Mouse (Mus musculus) small intestine, adult 2 months (tissue): ENCODE results near the gene Hoxa1. TPM values are rescaled to one million over a fixed set of nuclear protein-coding genes. Genes with fewer than 3 reads are reported as not detected.

Experiments
- H3K27ac ChIP-seq: fragments of 200-500 bp; 2 replicates; pipeline ENCODE4 v1.5.1; 2012; ENCODE audit warnings: low read depth, low read length, control low read depth, inconsistent platforms; ENCODE audit not compliant: insufficient read depth
- H3K27me3 ChIP-seq: fragments of 200-500 bp; 2 replicates; pipeline ENCODE4 v1.6.1; 2012; ENCODE audit warnings: mild to moderate bottlenecking, moderate library complexity, low read length, inconsistent platforms; ENCODE audit not compliant: control insufficient read depth, insufficient read depth
- H3K36me3 ChIP-seq: fragments of 200-500 bp; 2 replicates; pipeline ENCODE4 v1.6.1; 2012; ENCODE audit warnings: mild to moderate bottlenecking, low read length, control low read depth, inconsistent platforms; ENCODE audit not compliant: control insufficient read depth, insufficient read depth
- H3K4me1 ChIP-seq: fragments of 200-500 bp; 2 replicates; pipeline ENCODE4 v1.6.1; 2012; ENCODE audit warnings: low read length, inconsistent platforms, mixed read lengths; ENCODE audit not compliant: control insufficient read depth, insufficient read depth, insufficient read length
- H3K4me3 ChIP-seq: fragments of 200-500 bp; 2 replicates; pipeline ENCODE4 v1.5.1; 2012; ENCODE audit warnings: low read depth, mild to moderate bottlenecking, control low read depth, inconsistent platforms, low read length, moderate library complexity
- CTCF ChIP-seq: fragments of 200-500 bp; IDR thresholded peaks from 2 replicates; pipeline ENCODE4 v1.5.1; 2012; ENCODE audit warnings: low read depth, mild to moderate bottlenecking, control low read depth, inconsistent platforms, low read length, moderate library complexity, mixed read lengths; ENCODE audit not compliant: insufficient replicate concordance, insufficient read length; ENCODE audit errors: extremely low read depth
- POLR2A ChIP-seq: fragments of 200-500 bp; IDR thresholded peaks from 2 replicates; pipeline ENCODE4 v1.6.1; 2012; ENCODE audit warnings: low read depth, mild to moderate bottlenecking, control low read depth, inconsistent platforms, low read length, moderate library complexity
- WGBS: fragments of 180-500 bp; shearing (Covaris S2); methylation state at CpG from one replicate; pipeline ENCODE4 v1.1.7; 2018; 5-methylcytosine and 5-hydroxymethylcytosine counted together
- polyA plus RNA-seq: library from polyadenylated mRNA; depleted of rRNA; stranded (reverse); fragments of >200 nt; gene quantifications from 2 replicates; pipeline ENCODE4 v1.2.3, GENCODE M21; 2012

Hoxa1 gene
- polyA plus RNA-seq, 1 experiment: 0.28 TPM

- Histone ChIP-seq H3K4me3 (peak overlapping the region; percentile 60), H3K27ac (peak overlapping the region; percentile 65), H3K4me1 (peaks cover 3% of the 10 kb centered on the region; the same call in 1 of the 2 replicates), H3K27me3 (peaks cover 38% of the 10 kb centered on the region), H3K36me3 (no peaks in the 10 kb centered on the region)
- 18% methylated on average over 6 of the region's 6 CpGs for WGBS
- TF ChIP-seq POLR2A (no peak), CTCF (no peak)
Measured at GRCm38 (mm10) chr6:52176391-52176790, 18.3 kb upstream of the Hoxa1 start.

- TF ChIP-seq POLR2A (no peak), CTCF (no peak)
- Histone ChIP-seq H3K4me3 (peak overlapping the region; percentile 59), H3K27ac (peak overlapping the region; percentile 65; the same call in 1 of the 2 replicates), H3K4me1 (peaks cover 3% of the 10 kb centered on the region; the same call in 1 of the 2 replicates), H3K27me3 (peaks cover 40% of the 10 kb centered on the region), H3K36me3 (no peaks in the 10 kb centered on the region)
- 26% methylated on average over 20 of the region's 35 CpGs for WGBS
Measured at GRCm38 (mm10) chr6:52175864-52176263, 17.7 kb upstream of the Hoxa1 start.

GRCm38 (mm10) chr6:52174968-52175751 lies 17.0 kb upstream of the Hoxa1 start:
- TF ChIP-seq POLR2A (no peak), CTCF (no peak)
- Histone ChIP-seq H3K4me1 (peaks cover 8% of the 10 kb centered on the region; the same call in 1 of the 2 replicates), H3K27ac (peak overlapping the region; percentile 72), H3K4me3 (peak overlapping the region; percentile 59), H3K27me3 (peaks cover 44% of the 10 kb centered on the region), H3K36me3 (no peaks in the 10 kb centered on the region)
- WGBS: 19% methylated on average over 39 of the region's 41 CpGs

GRCm38 (mm10) chr6:52173648-52174047 lies 15.5 kb upstream of the Hoxa1 start:
- no peaks in the 10 kb centered on the region for H3K36me3 ChIP-seq
- 49% methylated on average over 4 of the region's 4 CpGs for WGBS
- H3K4me1 ChIP-seq: peaks cover 10% of the 10 kb centered on the region; the same call in 1 of the 2 replicates
- H3K27ac ChIP-seq: no peak overlapping the region
- no peak overlapping the region for H3K4me3 ChIP-seq
- peaks cover 41% of the 10 kb centered on the region for H3K27me3 ChIP-seq
- TF ChIP-seq POLR2A (no peak), CTCF (no peak)

- Histone ChIP-seq H3K4me3 (peak overlapping the region; percentile 46), H3K36me3 (no peaks in the 10 kb centered on the region), H3K27me3 (peaks cover 42% of the 10 kb centered on the region), H3K4me1 (peaks cover 10% of the 10 kb centered on the region; the same call in 1 of the 2 replicates), H3K27ac (peak overlapping the region; percentile 66)
- WGBS: 24% methylated on average over 35 of the region's 35 CpGs
- no peak for TF ChIP-seq POLR2A
- no peak for TF ChIP-seq CTCF
Measured at GRCm38 (mm10) chr6:52172501-52172900, 14.4 kb upstream of the Hoxa1 start.

GRCm38 (mm10) chr6:52171938-52172337 lies 13.8 kb upstream of the Hoxa1 start:
- Histone ChIP-seq H3K4me3 (no peak overlapping the region), H3K27ac (no peak overlapping the region), H3K4me1 (peaks cover 10% of the 10 kb centered on the region; the same call in 1 of the 2 replicates), H3K27me3 (peaks cover 39% of the 10 kb centered on the region), H3K36me3 (no peaks in the 10 kb centered on the region)
- TF ChIP-seq CTCF: no peak
- WGBS: 53% methylated on average over 7 of the region's 7 CpGs

- TF ChIP-seq CTCF: no peak
- no peak for TF ChIP-seq POLR2A
- 68% methylated on average over 4 of the region's 4 CpGs for WGBS
- no peak overlapping the region for H3K4me3 ChIP-seq
- peak overlapping the region; percentile 67 for H3K27ac ChIP-seq
- peaks cover 10% of the 10 kb centered on the region; the same call in 1 of the 2 replicates for H3K4me1 ChIP-seq
- no peaks in the 10 kb centered on the region for H3K36me3 ChIP-seq
- H3K27me3 ChIP-seq: peaks cover 39% of the 10 kb centered on the region
Measured at GRCm38 (mm10) chr6:52171331-52171730, 13.2 kb upstream of the Hoxa1 start.

- peaks cover 38% of the 10 kb centered on the region for H3K27me3 ChIP-seq
- peaks cover 10% of the 10 kb centered on the region; the same call in 1 of the 2 replicates for H3K4me1 ChIP-seq
- peak overlapping the region; percentile 67 for H3K27ac ChIP-seq
- no peak overlapping the region for H3K4me3 ChIP-seq
- no peaks in the 10 kb centered on the region for H3K36me3 ChIP-seq
- TF ChIP-seq CTCF (no peak), POLR2A (no peak)
- WGBS: 71% methylated on average over 5 of the region's 5 CpGs
Measured at GRCm38 (mm10) chr6:52170898-52171223, 12.7 kb upstream of the Hoxa1 start.
